Mouse (Mus musculus): Measurements from ENCODE around the gene Prkce. TPM values are rescaled to one million over a fixed set of nuclear protein-coding genes. Genes with fewer than 3 reads are reported as not detected.

Prkce gene
- polyA plus RNA-seq, 1 experiment from 2014 or later = 44.3 TPM

GRCm38 (mm10) chr17:86499359-86500045 is 331.9 kb downstream of the Prkce start:
- Histone ChIP-seq H3K27ac (ENCODE audit: low read depth, low read length) (no peak overlapping the region), H3K36me3 (ENCODE audit: control insufficient read depth, insufficient read depth, low read length) (no peaks in the 10 kb centered on the region)
- WGBS = 63% methylated on average over 15 of the region's 15 CpGs

GRCm38 (mm10) chr17:86501393-86501792 is 333.8 kb downstream of the Prkce start:
- ATAC-seq (ENCODE audit: low read depth) = no peak
- WGBS = 89% methylated on average over 4 of the region's 4 CpGs

More at GRCm38 (mm10) chr17:86499359-86500045, 331.9 kb downstream of the Prkce start:
- no peaks in the 10 kb centered on the region for H3K9me3 ChIP-seq (ENCODE audit: control insufficient read depth, low read length)
- H3K4me3 ChIP-seq (ENCODE audit: low read depth, low read length) = no peak overlapping the region
- H3K4me2 ChIP-seq (ENCODE audit: low read depth, low read length) = no peak overlapping the region
- H3K27me3 ChIP-seq (ENCODE audit: control insufficient read depth, insufficient read depth, low read length) = no peaks in the 10 kb centered on the region
- no peak overlapping the region for H3K9ac ChIP-seq (replicated peaks; ENCODE audit: low read depth, low read length)
- no peaks in the 10 kb centered on the region for H3K4me1 ChIP-seq (ENCODE audit: control insufficient read depth, insufficient read depth, low read length)
- no peak for ATAC-seq (ENCODE audit: low read depth)

GRCm38 (mm10) chr17:86503208-86503897 is 335.8 kb downstream of the Prkce start:
- Histone ChIP-seq H3K9me3 (ENCODE audit: control insufficient read depth, low read length) (no peaks in the 10 kb centered on the region), H3K27ac (ENCODE audit: low read depth, low read length) (no peak overlapping the region), H3K4me3 (ENCODE audit: low read depth, low read length) (no peak overlapping the region), H3K36me3 (ENCODE audit: control insufficient read depth, insufficient read depth, low read length) (no peaks in the 10 kb centered on the region), H3K4me1 (ENCODE audit: control insufficient read depth, insufficient read depth, low read length) (no peaks in the 10 kb centered on the region), H3K9ac (replicated peaks; ENCODE audit: low read depth, low read length) (no peak overlapping the region), H3K4me2 (ENCODE audit: low read depth, low read length) (no peak overlapping the region), H3K27me3 (ENCODE audit: control insufficient read depth, insufficient read depth, low read length) (no peaks in the 10 kb centered on the region)
- no peak for ATAC-seq (ENCODE audit: low read depth)
- WGBS = 95% methylated on average over 9 of the region's 9 CpGs

More at GRCm38 (mm10) chr17:86501393-86501792, 333.8 kb downstream of the Prkce start:
- Histone ChIP-seq H3K36me3 (ENCODE audit: control insufficient read depth, insufficient read depth, low read length) (no peaks in the 10 kb centered on the region), H3K27me3 (ENCODE audit: control insufficient read depth, insufficient read depth, low read length) (no peaks in the 10 kb centered on the region), H3K4me1 (ENCODE audit: control insufficient read depth, insufficient read depth, low read length) (no peaks in the 10 kb centered on the region), H3K9ac (replicated peaks; ENCODE audit: low read depth, low read length) (no peak overlapping the region), H3K27ac (ENCODE audit: low read depth, low read length) (no peak overlapping the region), H3K4me2 (ENCODE audit: low read depth, low read length) (no peak overlapping the region), H3K4me3 (ENCODE audit: low read depth, low read length) (no peak overlapping the region), H3K9me3 (ENCODE audit: control insufficient read depth, low read length) (no peaks in the 10 kb centered on the region)

DNA sequence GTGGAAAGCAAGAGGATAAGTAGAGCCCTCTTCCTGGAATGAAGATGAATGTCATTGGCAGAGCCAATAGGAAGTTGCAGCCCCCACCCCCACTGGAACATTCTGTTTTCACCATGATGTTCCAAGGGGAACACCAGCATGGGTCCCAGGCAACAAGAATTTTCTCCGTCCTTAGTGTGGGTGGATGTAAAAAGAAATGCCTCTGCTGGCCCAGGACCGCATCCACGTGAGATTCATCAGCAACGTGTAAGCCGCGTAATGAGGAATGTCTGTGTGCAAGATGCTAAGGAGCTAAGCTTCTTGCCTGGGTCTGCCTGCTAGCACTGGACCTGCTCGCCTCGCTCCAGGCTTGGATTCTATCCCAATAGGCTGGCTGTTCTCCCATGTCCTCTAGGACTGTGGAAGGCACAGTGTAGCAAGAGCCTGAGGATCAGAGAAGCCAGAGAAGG is 337.6 kb downstream of the Prkce start, which contains the start of gene Gm10309:
TSS of gene Gm10309 (minus strand) at position 50 of the 449 bp plus-strand sequence.
- ATAC-seq (ENCODE audit: low read depth) = no peak
- Histone ChIP-seq H3K9ac (replicated peaks; ENCODE audit: low read depth, low read length) (no peak within 1 kb of the TSS), H3K4me3 (ENCODE audit: low read depth, low read length) (no peak within 1 kb of the TSS), H3K27me3 (ENCODE audit: control insufficient read depth, insufficient read depth, low read length) (no peaks in the 10 kb centered on the region), H3K4me2 (ENCODE audit: low read depth, low read length) (no peak within 1 kb of the TSS), H3K36me3 (ENCODE audit: control insufficient read depth, insufficient read depth, low read length) (no peaks in the 10 kb centered on the region), H3K9me3 (ENCODE audit: control insufficient read depth, low read length) (no peaks in the 10 kb centered on the region), H3K27ac (ENCODE audit: low read depth, low read length) (no peak within 1 kb of the TSS), H3K4me1 (ENCODE audit: control insufficient read depth, insufficient read depth, low read length) (no peaks in the 10 kb centered on the region)
- 93% methylated on average over 8 of the region's 8 CpGs for WGBS

DNA sequence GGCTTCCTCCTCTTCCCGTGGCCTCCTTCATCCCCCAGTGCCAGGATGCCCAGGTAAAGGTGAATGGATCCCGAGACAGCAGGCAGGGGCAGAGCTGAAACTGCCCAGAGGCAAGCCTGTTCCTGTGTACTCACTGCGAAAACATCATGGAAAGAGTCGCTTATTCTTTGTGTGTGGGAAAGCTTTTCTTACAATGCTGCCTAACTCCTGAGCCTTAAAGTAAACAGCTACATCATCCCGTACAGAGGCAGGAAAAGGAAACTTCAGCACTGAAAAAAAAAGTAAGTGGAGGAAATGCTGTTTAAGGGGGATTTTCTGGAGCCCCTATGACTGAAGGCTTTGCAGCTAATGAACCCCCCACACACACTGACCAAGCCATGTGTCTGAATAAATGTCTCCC is 339.3 kb downstream of the Prkce start:
- Histone ChIP-seq H3K9me3 (ENCODE audit: control insufficient read depth, low read length) (no peaks in the 10 kb centered on the region), H3K27me3 (ENCODE audit: control insufficient read depth, insufficient read depth, low read length) (no peaks in the 10 kb centered on the region), H3K9ac (replicated peaks; ENCODE audit: low read depth, low read length) (no peak overlapping the region), H3K36me3 (ENCODE audit: control insufficient read depth, insufficient read depth, low read length) (no peaks in the 10 kb centered on the region), H3K27ac (ENCODE audit: low read depth, low read length) (no peak overlapping the region), H3K4me1 (ENCODE audit: control insufficient read depth, insufficient read depth, low read length) (no peaks in the 10 kb centered on the region), H3K4me3 (ENCODE audit: low read depth, low read length) (no peak overlapping the region), H3K4me2 (ENCODE audit: low read depth, low read length) (no peak overlapping the region)
- ATAC-seq (ENCODE audit: low read depth) = no peak
- WGBS = 84% methylated on average over 5 of the region's 5 CpGs

- Histone ChIP-seq H3K4me2 (ENCODE audit: low read depth, low read length) (no peak overlapping the region), H3K9me3 (ENCODE audit: control insufficient read depth, low read length) (no peaks in the 10 kb centered on the region), H3K36me3 (ENCODE audit: control insufficient read depth, insufficient read depth, low read length) (no peaks in the 10 kb centered on the region), H3K4me1 (ENCODE audit: control insufficient read depth, insufficient read depth, low read length) (no peaks in the 10 kb centered on the region), H3K4me3 (ENCODE audit: low read depth, low read length) (no peak overlapping the region), H3K27ac (ENCODE audit: low read depth, low read length) (no peak overlapping the region), H3K9ac (replicated peaks; ENCODE audit: low read depth, low read length) (no peak overlapping the region), H3K27me3 (ENCODE audit: control insufficient read depth, insufficient read depth, low read length) (no peaks in the 10 kb centered on the region)
- ATAC-seq (ENCODE audit: low read depth) = no peak
- WGBS = 72% methylated on average over 19 of the region's 19 CpGs
These were observed 340.0 kb downstream of the Prkce start for GRCm38 (mm10) chr17:86507342-86508211.

GRCm38 (mm10) chr17:86508212-86508490 is 340.6 kb downstream of the Prkce start:
- Histone ChIP-seq H3K4me3 (ENCODE audit: low read depth, low read length) (no peak overlapping the region), H3K27ac (ENCODE audit: low read depth, low read length) (no peak overlapping the region), H3K4me1 (ENCODE audit: control insufficient read depth, insufficient read depth, low read length) (no peaks in the 10 kb centered on the region), H3K4me2 (ENCODE audit: low read depth, low read length) (no peak overlapping the region), H3K27me3 (ENCODE audit: control insufficient read depth, insufficient read depth, low read length) (no peaks in the 10 kb centered on the region), H3K36me3 (ENCODE audit: control insufficient read depth, insufficient read depth, low read length) (no peaks in the 10 kb centered on the region), H3K9ac (replicated peaks; ENCODE audit: low read depth, low read length) (no peak overlapping the region), H3K9me3 (ENCODE audit: control insufficient read depth, low read length) (no peaks in the 10 kb centered on the region)
- ATAC-seq (ENCODE audit: low read depth) = no peak
- 93% methylated on average over 3 of the region's 3 CpGs for WGBS

- ATAC-seq (ENCODE audit: low read depth) = no peak
- Histone ChIP-seq H3K4me2 (ENCODE audit: low read depth, low read length) (no peak overlapping the region), H3K27me3 (ENCODE audit: control insufficient read depth, insufficient read depth, low read length) (no peaks in the 10 kb centered on the region), H3K36me3 (ENCODE audit: control insufficient read depth, insufficient read depth, low read length) (no peaks in the 10 kb centered on the region), H3K4me3 (ENCODE audit: low read depth, low read length) (no peak overlapping the region), H3K9ac (replicated peaks; ENCODE audit: low read depth, low read length) (no peak overlapping the region), H3K9me3 (ENCODE audit: control insufficient read depth, low read length) (no peaks in the 10 kb centered on the region), H3K27ac (ENCODE audit: low read depth, low read length) (no peak overlapping the region), H3K4me1 (ENCODE audit: control insufficient read depth, insufficient read depth, low read length) (no peaks in the 10 kb centered on the region)
- 63% methylated on average over 5 of the region's 5 CpGs for WGBS
These were observed 342.3 kb downstream of the Prkce start for GRCm38 (mm10) chr17:86509871-86510270.

Data from neural tube, embryonic 14.5 days (tissue).